Mouse (Mus musculus): ENCODE data around the gene Mier1.
"Not testable (repeated sequence)": the region's sequence is repeated elsewhere in the genome, so short reads cannot be mapped to it uniquely, and the experiment has no call there.

Mier1 gene

DNA sequence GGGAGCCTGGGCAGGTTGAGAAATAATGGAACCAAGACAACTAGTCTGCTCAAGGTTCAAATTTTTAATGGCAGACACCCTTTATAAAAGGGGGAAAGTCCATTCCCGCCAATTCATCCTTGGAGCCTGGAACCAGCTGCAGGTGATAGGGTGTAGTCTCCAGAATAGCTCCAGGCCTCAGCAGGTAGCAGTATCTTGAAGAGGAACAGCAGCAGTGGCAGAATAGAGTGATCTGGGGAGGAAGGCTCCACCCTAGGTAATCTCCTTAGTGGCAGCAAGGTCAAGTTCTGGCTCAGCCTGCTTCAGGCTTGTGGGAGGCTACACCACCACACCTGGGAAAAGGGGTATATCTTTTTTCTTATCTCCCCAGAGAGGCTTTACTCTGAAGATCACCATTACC lies 52.0 kb downstream of the Mier1 start:
- not testable (repeated sequence) for DNase-seq (ENCODE audit: low spot score)

DNA sequence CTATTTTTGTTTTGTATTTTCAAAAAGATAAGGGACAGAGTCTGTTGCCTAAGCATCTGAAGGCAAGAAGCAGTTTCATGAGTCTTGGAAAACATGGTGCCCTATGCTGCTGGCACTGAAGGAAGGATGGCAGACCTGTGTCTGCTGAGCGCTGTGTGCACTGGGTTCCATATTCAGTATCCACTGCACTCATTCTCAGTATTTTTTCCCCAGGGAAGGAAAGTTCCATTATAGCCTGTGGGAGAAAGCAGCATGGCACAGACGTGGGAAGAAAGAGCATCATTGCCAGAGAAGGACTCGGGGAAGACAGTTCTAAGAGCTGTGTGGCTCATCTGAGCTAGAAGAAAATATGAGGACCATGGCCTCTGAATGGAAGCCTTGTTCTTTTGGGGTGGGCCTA lies 57.1 kb downstream of the Mier1 start:
- no peak for DNase-seq (ENCODE audit: low spot score)

DNA sequence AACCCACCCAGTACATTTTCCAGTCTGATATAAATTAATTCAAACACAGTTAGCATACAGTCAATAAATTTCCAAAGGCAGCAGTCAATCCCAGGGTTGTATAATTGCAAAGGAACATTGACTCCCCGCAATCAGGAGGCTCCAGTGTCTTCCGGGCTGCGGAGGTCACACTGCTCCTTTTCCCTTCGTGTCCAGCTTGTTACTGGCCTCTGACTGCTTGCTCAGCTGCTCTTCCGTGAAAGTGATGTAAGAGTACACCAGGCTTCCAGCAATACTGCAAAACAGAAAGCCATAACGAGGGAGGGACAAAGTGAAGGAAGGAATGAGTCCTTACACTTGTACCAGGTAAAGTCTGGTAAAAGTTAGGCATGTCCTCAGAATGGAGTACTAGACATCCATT lies 59.3 kb downstream of the Mier1 start:
- no peak for DNase-seq (ENCODE audit: low spot score)

DNA sequence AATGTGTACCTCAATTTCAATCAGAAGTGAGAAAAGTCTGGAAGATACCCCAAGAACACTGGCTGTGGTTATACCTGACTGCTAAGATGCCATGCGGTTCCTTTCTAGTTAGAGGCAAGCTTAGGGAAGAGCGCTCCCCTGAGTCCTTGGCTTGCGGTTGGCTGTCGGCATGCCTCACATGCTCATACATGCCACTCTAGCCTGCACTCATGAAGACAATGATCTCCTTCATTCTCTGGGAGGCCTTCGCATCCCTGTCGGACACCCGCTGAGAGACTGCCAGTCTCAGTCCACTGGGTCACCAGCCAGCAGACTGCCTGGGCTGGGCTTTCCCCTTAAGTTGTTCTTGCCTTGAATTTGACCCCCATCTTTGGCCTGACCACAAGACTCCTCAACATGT lies 59.8 kb downstream of the Mier1 start:
- no peak for DNase-seq (ENCODE audit: low spot score)

DNA sequence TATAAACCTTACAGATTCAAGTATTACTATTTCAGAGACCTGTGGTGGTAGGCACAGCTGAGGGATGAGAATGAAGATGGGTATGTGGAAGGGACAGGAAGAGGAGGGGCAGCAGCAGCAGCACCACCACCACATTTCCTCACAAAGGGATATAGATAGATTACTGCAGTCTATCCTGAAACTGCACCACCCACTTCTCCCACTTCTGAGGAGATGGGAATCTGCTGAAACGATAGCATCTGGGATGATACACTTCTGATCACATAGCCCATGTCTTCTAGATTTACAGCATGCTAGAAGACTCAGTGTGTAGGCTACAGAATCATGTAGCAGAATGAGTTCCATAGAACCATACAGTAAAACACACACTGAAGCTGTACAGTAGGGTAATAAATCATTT lies 63.5 kb downstream of the Mier1 start:
- no peak for DNase-seq (ENCODE audit: low spot score)

DNA sequence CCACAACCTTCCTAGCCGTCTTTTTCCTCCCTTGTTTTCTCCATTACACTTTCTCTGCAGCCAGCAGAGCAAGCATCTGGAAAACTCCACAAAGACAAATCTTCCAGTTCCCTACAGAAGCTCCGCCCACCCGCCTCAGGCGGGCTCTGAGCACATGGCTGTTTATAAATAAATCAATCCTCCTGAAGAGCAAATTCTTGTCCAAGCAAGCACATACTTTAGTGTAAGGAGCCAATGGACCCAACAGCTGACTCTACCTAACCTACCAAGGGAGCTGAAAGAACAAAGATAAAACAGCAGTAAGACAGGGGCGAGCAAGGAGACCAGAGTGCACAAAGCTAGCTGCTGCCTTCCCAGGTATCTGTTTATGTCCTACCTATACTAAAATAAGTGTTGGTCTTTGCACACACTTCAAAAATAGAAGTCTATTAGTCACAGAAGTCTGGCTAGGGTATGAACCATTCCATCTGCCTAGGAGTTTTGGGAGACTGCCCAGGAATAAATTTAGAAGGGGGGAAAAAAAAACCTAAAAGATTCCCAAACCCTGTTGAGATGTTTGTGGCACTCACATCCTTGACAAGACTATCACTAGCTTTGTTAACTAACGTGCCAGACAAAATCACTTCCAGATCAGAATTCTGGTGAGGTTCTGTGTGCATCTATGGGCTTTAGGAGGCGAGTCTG lies 64.6 kb downstream of the Mier1 start:
- no peak for DNase-seq (ENCODE audit: low spot score)

DNA sequence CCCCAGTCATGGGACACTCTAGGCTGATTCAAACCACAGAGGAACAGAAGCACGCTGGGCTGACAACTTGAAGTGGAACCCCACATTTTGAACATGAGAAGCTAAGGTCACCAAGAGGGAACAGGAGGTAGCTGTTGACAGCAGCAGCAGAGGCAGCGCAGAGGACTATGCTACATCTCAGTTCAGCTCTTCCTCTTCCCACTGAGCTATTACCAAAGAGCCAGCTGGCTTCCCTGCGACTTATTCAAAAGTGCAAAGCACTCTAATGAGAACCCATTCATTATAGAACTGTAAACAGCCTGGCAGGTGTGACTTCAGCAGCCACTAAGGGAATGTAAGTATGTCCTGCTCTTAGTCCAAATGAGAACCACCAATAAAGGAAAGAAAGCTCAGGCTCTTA lies 65.4 kb downstream of the Mier1 start:
- DNase-seq (ENCODE audit: low spot score), result no peak

DNA sequence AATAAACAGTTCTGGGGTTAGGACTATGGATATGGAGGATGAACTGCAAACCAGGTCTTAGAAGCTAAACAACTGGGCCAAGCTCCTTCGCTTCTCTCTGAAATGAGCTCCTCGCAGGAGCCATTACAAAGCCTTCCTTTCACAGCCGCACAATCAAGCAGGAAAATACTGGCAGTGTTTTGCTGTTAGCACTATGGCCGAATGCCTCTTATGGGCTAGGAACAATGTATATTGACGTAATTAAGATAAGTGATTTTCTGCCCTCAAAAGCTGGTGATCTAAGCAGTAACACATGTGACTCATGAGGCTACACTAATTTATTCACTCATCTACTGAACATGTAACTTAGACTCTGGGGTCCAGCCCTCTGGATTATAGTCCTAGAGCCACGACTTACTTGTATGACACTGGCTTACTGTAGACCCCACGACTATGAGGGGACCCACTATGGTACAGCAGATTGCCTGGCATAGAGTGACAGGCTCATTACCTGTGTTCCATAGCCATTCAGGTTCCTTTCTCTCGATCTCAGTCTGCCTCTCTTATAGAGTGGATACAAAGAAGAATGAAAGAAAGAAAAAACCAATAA lies 66.2 kb downstream of the Mier1 start:
- DNase-seq (ENCODE audit: low spot score), result no peak

DNA sequence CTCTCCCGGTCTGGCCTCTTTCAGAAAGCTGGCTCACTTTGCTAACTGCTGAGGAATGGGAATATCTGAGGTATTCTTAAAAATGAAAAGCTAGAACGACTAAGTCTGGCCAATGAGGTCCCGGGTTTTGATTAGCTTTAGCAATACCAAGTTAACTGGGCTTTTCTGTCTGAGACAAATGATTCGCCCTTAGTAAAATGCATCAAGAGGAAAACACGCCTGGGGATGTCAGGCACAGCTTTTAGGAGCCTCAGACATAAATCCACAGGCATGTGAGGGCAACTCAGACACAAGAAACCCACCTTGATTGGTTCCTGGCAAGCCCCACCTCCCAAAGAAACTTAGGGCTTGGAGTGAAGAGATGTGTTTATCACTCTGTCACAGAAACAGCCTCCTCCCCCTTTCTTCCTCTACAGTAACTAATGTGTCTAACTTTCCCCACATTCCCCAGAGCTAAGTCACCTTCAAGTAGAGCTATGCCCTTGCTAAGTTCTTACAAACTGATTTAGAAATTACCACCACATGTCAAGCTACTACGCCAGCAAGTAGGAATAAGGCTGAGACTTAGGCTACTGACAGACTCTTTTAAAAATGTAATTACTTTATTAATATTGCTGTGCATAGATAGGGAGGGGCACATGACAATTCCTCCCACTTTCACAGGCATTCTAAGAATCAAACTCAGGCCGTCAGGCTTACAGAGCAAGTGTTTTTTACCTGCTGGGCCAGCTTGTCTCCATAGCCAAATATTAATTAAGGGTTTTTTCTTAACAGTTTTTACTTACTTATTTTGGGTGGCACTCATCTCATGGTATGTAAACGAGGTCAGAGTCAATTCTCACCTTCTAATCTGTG lies 74.8 kb downstream of the Mier1 start:
- no peak for DNase-seq (ENCODE audit: low spot score)

DNA sequence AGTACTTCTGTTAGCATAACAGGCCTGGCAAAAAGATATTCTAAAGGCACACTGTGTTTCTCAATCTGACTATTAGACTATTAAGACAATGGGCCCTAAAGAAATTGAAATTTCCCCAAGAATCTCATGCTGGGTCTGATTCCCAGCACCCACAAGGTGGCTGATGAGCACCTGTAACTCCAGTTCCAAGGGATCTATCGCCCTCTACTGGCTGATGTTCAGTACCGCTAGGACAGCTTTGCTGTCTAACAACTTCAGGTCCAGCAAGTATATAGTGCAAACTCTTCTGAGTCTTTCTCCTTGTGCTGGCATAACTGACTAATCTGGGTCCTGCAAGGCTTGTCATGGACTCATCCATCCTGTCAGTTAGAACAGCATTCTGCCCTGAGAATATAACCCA lies 78.2 kb downstream of the Mier1 start:
- no peak for DNase-seq (ENCODE audit: low spot score)

DNA sequence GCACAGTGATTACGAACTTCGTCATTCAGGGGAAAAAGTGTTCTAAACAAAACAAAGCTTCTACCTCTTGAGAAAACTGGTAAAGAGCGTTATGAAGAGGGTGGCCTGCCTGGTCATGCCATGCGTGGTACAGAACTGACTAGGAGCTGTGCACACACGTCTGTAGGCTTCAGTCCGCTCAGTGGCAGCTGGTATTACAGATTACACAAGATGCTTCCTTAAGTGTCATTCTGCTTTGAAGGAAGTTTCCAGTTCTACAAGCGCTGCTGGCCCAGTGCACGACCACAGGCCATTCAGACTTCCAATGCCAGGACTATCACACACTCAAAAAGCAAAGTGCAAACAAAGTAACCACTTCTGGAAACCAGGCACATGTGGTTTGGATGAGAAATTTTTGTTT lies 83.2 kb downstream of the Mier1 start:
- DNase-seq (ENCODE audit: low spot score), result no peak

DNA sequence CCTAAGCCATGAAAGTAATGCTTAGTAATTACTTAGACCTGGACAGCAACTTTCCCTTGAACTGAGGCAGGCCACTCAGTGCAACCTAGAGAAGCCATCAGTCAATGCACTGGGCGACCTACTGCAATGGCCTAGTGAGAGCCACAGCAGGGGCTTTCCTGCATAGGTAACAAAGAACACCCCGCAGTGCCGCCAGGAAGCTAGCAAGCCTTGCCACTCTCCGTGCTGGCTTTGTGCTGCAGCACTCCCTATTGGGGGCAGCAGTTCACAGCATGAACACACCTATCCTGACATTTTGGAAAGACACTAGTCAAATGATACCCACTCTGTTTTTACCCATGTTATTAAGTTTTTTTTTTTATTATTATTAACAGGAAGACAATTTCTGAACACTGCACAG lies 84.9 kb downstream of the Mier1 start:
- no peak for DNase-seq (ENCODE audit: low spot score)

DNA sequence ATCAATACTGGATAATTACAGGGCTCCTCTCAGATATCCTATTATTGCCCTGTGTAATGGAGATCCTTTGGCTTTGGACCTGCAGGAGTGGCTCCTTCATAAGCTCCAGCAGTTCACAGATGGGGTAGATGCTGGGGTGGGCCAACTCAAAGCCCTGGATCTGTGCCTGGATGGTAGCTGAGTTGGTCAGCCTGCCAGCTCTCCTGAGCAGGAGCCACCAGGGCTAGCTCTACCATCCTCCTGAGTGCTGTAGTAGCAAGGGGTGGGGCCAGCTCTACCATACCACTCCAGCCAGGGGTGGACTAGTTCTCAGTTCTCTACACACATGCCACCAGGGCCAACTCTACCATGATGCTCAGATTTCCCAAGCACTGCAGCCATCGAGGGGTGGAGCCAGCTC lies 85.9 kb downstream of the Mier1 start:
- DNase-seq (ENCODE audit: low spot score), result no peak

DNA sequence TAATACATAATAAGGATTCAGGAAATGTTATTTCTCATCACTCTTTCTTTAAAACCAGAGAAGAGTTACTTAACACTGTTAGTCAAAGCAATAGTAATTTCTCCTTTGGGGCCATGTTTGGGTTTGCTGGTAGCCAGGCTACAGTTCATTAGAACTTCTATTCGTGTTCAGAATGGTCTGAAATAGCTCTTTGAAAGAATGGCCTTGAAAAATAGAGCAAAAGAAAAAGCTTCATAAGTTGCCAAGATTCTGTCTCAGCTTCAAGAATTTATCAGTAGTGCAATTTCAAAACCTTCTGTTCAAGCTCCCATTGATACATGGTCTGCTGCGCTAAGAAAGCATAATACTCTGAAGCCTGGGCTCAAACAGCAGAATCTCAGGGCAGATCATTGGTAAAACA lies 89.5 kb downstream of the Mier1 start:
- DNase-seq (ENCODE audit: low spot score), result no peak

DNA sequence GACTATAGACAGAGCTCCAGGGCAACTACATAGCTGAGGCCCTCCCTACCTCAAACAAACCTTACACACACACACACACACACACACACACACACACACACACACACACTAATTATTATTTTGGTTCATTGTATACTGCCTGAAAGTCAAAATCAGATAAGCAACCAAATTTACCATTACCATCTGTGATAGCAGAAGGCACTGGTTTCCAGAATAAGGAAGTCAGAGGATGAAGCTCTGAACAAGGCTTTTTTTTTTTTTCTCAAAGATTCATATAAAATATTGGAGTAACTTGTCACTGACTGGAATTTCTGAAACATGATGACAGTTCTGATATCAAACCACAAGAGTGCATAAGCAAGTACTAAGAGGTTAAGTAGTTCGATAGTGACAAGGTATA lies 94.4 kb downstream of the Mier1 start:
- no peak for DNase-seq (ENCODE audit: low spot score)

DNA sequence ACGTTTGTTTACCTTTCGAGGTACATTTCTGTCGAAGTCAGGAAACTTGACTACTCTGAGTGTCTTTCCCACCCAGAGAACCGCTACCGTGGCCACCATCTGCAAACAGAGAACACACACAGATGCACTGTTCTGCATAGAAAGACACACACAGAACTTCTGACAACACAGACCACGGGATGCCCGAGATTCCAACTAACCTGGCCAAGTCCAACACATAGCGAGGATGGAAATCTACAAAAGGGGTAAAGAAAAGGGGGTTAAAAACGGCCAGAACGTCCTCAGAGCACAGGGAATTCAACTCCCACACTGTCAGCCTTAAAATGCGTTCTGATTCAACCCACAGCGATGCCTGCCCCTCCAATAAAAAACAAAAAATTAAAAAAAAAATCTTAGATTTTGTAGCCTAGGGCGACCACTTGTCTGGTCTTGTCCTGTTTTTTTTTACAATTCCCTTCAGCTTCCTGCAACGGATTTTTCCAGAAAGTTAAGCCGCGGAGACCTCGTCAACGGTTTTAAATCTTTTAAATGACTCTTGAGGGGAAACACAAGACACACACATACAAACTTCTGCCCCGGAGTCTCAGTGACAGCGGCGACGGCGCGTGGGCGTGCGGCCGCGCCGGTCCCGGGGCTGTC lies 99.8 kb downstream of the Mier1 start:
- DNase-seq (ENCODE audit: low spot score), result no peak

DNA sequence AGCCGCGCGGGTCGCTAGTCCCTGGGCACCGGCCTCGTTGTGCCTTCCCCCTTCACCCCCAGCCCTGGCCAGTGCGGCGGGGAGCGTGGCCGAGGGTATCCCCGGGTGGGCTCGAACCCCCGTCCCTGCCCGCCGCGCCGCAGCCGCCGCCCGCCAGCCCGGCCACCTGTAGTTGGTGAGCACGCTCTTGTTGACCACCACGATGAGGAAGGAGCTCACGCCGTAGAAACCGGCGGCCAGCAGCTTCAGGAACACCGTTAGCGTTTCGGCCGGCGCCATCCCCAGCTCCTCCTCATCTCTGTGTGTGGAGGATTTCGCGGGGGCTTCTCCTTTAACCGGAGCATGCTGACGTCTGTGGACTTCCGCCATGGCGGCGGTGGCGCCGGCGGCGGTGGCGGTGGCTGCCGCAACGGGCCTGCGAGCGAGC lies 100.3 kb downstream of the Mier1 start:
- DNase-seq (ENCODE audit: low spot score), result peak; percentile 54
